ENCODE assay signal across 8 mouse cellular contexts in the genomic region with DNA sequence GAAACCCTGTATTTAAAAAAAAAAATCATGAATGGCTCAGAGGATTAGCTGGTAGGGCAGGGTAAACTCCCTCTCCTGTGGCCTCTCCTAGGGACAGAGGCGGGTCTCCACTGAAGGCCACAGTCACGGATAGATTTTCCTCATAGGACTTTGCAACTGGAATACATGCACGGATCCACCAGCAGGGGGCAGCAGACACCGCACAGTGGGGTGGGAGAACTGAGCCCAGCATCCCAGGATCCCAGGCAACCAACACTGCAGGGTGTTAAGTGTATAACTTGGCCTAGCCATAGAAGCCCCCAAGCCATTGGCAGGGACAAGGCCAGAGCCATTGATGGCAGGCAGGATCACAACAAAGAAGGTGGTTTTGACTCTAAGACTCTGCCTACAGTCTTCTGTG. TPM values are rescaled to one million over a fixed set of nuclear protein-coding genes. Genes with fewer than 3 reads are reported as not detected.
DNase-seq lines count a peak whose midpoint lies in the region.

No protein-coding gene starts in this region.

- peak; percentile 36 for DNase-seq in CD4-positive helper T cell, adult 2 months (ENCODE audit: low read depth, low spot score)
- peak; percentile 87 for DNase-seq in adrenal gland, adult 2 months
- DNase-seq in embryo, embryonic 11.5 days (ENCODE audit: low read depth, low spot score), result peak; percentile 74
- DNase-seq in heart, adult 8-10 months (ENCODE audit: low spot score), result peak; percentile 75
- peak; percentile 81 for DNase-seq in kidney, postnatal 14 days
- peak; percentile 90 for DNase-seq in lung, postnatal 14 days
- peak; percentile 94 for DNase-seq in retina, embryonic 14.5 days (ENCODE audit: low spot score)
- DNase-seq in urinary bladder, adult 2 months (ENCODE audit: low spot score), result peak; percentile 76

RNA-seq across cellular contexts. Expression of a gene that starts 23.4 kb away (rescaled TPM):
- total RNA-seq in adrenal gland, adult 2 months (2021), result 1 to 10 TPM; 5.6 to 9.2 TPM
- polyA plus RNA-seq in adrenal gland, adult 2 months (2012; rRNA removed), result 24.3 and 27.4 TPM in 2 replicates
- total RNA-seq in heart, adult 8-10 months (2022), result 10 to 100 TPM in 1 of 4 experiments, 1 to 10 TPM in 3; 8.6 to 10.1 (median 9.1) TPM
- polyA plus RNA-seq in urinary bladder, adult 2 months (2012; rRNA removed), result 11.3 and 12.2 TPM in 2 replicates

RNA-seq across cellular contexts. Expression of a gene that starts 34.7 kb away (rescaled TPM):
- 10 to 100 TPM; 28.8 to 32.1 TPM for total RNA-seq in adrenal gland, adult 2 months (2021)
- 138 and 147 TPM in 2 replicates for polyA plus RNA-seq in adrenal gland, adult 2 months (2012; rRNA removed)
- total RNA-seq in heart, adult 8-10 months (2022), result 10 to 100 TPM; 19.2 to 23.0 (median 22.3) TPM
- 22.2 and 25.8 TPM in 2 replicates for polyA plus RNA-seq in urinary bladder, adult 2 months (2012; rRNA removed)

Comparison
In these comparisons a context has a peak if more than half of its experiments do, and no peak if none do; other contexts are left out.
1. Peak in every context shown above with its lines: DNase-seq.
2. DNase-seq: peak in every context shown above with its lines; median percentile 94 in retina, embryonic 14.5 days; 90 in lung, postnatal 14 days; 87 in adrenal gland, adult 2 months; 81 in kidney, postnatal 14 days; 76 in urinary bladder, adult 2 months; 75 in heart, adult 8-10 months; 74 in embryo, embryonic 11.5 days; 36 in CD4-positive helper T cell, adult 2 months.